Mouse (Mus musculus) cerebellum, adult (tissue): ENCODE data around the gene Anapc15-ps.

Experiments used
- ATAC-seq: cut with Nextera tagmentation; 2 replicates; pipeline ENCODE4 v1.9.2; 2017; ENCODE audit warnings: mild to moderate bottlenecking, moderate library complexity, mixed read lengths; ENCODE audit not compliant: insufficient number of reproducible peaks, low FRiP score, low TSS enrichment

The Anapc15-ps gene

DNA sequence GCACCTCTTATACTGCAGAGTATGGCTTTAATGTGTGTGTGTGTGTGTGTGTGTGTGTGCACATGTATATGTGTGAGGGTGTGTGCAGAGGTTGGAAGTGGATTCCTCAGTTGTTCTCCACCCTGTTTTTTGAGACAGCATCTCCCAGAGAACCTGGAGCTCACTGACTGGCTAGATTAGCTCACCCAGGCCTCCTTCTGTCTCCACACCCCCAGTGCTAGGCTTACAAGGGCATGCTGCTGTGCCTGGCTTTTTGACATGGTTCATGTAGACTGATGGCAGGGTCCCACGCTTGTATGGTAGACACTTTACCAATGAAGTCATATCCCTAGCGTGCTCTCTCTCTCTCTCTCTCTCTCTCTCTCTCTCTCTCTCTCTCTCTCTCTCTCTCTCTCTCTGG is 3.1 kb upstream of the Anapc15-ps start:
- ATAC-seq: no peak

DNA sequence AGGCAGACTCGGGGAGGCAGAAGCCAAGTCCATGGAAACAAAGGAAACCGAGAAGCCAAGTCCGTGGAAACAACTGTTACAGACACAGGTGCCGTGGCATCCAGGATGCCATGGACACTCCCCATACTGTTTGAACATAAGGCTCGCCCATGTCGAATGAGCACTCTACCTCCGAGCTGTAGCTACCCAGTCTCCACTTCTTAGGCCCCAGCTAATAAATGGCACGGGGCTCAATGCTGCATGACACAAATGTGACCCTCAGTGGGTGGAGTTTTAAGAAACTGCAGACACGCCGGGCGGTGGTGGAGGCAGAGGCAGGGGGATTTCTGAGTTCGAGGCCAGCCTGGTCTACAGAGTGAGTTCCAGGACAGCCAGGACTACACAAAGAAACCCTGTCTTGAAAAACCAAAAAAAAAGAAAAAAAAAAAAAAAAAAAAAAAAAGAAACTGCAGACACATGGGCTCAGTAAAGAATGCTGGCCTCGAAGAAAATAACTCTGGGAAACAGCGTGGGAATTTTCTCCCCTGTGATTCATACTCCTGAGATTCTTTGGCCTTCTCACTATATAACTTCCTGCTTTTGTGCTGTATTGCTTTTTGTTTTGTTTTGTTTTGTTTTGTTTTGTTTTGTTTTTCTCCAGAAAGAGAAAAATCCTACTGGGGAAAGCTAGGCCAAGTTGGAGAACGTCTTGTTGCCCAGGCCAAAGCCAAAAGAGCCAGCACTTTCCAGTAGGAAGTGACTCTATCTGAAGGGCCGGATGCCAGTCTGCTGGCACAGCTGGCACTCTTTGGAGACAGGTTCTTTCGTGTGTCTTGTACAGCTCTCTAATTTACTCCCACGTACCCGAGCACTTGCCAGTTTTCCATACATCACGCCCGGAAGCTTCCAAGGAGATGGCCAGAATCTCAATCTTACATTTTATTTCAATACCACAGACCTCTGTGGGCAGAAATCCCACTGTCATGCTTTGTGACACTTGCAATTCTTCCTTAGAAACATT is 2.2 kb downstream of the Anapc15-ps start:
- no peak for ATAC-seq

DNA sequence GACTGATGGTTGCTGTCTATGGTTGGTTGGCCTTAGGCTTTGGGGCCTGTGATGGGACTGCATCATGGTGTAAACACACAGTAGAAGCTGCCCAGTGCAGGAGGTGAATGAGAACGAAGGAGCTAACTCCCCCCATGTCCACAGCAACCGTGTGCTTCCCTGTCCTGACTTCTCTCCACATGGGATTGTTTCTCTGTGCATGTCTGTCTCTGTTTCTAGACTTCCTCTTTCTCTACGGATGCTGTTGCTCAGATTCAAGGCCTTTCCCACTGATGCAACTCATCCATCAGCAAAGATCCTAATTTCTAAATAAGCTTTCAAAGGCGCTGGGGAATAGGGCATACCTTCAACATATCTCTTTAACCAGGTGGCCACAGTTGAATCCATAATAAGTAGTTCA is 3.4 kb downstream of the Anapc15-ps start:
- ATAC-seq: no peak

DNA sequence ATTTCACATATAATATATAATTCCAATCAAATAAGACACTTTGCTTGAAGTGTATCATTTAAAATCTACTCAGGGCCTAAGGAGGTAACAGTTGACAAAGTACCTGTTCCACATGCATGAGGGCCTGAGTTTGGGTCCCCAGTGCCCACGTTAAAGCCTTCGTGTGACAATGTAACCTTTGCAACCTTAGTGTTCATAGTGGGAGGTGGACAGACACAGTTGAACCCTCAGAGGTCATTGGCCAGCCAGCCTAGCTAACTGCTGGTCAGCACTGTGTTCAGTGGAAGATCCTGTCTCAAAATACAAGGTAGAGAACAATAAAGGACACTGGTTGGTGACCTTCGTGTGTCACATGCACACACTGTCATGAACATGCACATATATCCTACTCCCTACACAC is 4.2 kb downstream of the Anapc15-ps start:
- ATAC-seq: no peak

DNA sequence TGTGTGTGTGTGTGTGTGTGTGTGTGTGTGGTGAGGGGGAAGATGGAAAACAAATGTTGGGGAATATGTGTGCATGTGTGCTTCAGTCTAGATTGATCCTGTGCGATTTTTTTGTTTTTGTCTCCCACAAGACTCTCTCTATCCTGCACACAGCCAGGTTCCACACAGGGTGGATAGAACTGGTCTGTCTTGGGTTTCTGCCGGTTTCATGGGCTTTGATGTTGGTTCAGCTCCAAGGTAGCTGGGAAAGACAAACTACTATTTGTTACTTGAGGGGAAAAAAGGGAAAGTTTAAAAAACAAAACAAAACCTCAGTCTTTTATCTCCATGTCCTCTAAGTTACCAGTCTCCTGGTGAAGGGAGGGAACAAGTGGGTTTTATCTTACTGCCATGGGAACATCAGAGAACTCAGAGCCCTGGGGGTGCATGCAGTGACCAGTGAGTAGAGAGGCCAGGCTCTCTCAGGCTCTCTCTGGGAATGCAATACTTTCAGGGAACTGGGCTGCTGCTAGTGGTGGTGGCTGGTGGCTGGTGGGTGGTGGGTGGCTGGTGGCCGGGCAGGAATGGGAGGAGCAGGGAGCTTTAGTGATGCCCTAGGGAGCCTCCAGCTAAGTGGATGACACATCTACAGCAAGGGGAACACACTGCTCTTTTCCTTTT is 5.8 kb downstream of the Anapc15-ps start:
- ATAC-seq: no peak

DNA sequence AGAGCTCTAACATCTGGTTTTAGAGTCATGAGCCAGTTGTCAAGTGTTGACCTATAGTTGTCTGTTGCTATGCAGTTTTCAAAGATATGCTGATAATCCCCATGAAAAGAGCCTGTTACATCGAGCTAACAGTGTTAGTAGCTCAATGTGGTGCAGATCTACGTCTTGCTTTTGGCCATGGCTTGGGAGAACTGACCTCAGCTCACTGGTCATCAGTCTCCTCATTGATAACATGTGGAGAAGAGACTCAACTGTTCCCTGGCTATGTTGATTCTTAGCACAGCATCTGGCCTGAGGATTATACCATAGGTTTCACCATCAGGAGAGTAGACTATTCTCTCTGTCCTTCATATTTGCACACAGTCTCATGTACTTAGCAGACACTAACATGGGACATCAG is 6.5 kb downstream of the Anapc15-ps start:
- ATAC-seq: no peak

DNA sequence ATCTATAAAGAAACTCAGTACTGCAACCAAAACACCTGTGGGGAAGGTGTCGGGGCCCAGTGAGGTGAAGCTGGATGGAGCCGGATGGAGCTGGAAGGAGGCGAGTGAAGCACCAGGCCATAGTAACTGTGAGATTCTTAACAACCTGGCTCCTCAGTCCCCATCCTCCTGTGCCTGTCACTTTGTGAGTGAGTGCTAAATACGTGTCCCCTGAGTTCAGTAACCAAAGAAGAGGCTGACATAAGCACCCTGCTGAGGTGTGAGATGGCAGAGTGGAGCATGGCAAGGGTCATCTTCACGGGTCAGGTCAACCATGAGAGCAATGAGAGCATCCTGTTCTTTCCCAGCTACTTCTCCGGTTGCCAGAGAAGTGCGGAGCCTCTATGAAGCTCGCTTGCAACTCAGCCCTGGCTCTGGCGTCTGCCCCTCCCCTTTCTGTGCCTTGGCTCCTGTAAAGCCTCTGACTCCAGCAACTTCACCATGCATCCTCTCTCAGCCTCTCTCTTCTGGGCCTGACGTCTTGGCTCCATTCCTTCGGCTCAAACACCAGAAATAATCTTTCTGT is 7.7 kb downstream of the Anapc15-ps start:
- ATAC-seq: no peak

DNA sequence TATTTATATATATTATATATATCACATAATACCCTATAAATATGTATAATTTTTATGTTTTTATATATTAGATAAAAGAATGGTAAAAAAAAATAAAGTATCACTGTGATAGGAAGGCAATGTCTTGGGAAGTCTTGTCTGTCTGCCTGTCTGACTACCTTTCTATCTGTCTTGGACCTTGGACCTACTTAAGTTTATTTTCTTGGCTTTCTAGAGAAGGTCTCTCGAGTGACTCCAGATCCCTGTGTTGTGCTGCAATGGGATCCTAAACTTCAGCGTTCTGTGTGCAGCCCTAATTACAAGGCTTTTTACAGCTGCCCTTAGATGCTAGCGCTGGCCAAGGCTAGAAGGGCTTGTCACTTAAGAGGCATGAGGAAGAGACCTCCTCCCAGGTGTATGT is 8.6 kb downstream of the Anapc15-ps start:
- no peak for ATAC-seq

DNA sequence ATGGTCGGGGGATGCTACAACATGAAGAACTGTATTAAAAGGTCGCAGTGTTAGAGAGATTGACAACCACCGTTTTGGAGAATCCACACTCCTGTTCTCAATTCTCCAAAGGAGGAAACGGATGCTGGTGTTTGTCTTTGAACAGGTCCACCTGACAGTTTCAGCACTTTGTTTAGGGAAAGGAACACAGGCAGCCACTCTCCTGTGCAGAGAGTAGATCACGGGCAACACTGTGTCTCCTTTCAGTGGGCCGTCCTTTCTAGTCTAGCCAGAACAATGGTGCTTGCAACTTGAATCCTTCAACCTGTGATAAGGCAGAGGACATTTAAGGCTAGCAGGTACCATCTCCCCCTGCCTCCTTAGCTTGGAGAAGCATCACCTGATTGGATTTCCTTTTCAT is 12.9 kb downstream of the Anapc15-ps start:
- ATAC-seq: no peak

DNA sequence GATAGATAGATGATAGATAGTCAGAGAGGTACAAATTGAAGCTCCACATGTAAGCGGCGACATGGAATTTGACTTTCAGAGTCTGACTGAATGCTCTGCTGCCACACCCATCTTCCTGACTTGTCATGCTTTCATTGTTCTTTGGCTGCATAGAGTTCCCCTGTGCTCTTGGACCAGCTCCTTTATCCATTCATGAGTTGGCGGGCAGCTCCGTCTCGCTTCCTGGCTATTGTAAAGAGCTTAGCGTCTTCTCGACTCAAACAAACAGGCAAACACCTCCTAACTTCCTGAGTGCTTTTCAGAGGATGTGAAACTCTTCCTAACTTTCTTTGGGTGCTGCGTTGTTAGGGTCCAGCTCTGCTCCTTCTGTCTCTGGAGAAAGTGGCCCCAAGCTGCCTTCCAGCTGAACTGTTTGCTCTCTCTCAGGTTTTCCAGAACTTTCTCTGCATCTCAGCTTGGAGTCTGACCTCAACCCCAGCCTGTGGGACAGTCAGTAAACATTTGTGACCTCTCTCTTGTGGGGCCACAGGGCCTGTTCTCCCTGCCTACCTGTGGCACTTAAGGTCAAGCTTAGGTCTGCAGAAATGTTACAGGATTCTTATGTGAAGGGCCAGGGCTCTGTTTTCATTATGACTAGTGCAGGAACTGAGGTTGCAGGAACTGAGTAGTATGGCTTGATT is 13.6 kb downstream of the Anapc15-ps start:
- no peak for ATAC-seq

DNA sequence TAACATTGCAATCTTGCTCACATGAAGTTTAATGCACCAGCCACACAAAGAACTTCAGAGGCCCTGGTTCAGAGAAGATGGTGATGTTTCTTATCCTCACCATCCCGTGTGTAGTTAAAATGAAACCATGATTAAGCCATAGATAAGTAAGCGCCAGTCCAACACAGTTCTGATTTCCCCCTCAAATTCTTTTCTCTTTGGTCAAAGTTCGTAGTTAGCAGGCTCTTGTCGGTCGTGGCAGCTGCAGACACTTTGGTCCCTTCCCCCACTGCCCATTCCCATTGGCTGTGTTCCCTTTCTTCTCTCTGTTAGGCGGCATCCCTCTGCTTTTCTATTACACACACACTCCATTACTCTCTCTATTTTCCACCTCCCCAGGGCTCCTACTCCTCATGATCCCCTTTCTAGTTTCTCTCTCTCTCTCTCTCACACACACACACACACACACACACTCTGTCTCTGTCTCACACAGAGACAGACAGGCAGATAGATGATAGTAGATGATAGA is 14.4 kb downstream of the Anapc15-ps start:
- ATAC-seq: no peak

DNA sequence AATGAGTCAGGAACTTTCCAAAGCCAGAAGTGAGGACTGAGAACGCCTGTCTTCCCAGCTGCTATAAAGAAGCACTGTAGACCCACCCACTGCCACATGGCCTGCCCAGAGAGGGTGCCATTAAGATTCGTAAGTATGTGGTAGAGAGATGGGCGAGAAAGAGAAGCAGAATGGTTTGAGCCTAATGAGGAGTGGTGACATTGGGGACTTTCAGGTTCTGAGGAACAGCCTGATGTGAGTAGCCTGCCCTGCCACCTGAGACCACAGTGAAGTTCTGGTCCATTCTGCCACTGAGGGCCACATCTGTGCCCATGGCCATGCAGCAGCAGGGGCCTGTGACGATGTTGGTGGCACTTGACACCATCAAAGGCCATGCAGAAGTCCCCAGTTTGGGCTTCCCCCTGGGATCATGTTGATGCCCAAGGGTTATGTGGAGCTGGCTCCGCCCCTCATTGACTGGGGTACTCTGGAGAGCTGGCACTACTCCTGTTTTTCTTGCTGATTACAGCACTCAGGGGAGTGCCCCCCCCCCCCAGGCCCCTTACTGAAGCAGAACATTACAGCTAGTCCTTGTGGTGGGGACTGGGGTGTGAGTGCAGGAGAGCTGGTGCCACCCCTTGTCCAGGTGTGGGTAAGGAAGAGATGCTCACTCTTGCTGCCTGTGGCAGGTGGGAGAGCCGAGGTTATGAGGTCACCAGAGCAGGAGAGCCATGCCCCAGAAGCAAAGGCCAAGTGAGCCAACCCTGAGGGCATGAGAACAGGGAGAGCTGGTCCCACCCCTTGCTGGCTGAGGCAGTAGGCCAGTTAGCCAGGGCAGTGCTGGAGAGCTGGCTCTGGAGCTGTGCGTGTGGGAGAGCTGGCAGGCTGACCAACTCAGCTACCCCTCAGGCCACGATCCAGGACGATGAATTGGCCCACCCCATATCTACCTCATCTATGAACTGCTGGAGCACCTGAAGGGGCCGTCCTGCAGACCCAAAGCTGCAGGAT is 16.7 kb downstream of the Anapc15-ps start:
- ATAC-seq: 0 out of 2 replicates have a peak, but pooled peaks have one; percentile 37

DNA sequence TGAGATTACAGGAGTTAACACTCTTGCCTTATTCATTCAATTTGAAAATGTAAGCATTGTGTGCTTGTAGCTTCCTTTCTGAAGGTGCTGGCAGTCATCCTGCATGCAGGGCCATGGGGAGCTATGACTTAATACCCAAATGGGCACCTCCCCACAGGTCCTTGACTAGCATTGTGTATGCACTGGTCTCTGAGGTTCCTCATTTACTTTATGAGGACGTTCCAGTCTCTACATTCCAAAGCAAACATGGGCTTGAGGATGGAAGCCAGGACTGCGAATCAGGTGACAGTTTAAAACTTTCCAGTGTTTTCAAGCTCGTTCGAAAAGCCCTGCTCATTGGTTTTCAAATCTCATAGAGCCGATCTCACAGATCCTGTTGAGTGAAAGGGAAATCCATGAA is 21.1 kb downstream of the Anapc15-ps start:
- ATAC-seq: no peak

DNA sequence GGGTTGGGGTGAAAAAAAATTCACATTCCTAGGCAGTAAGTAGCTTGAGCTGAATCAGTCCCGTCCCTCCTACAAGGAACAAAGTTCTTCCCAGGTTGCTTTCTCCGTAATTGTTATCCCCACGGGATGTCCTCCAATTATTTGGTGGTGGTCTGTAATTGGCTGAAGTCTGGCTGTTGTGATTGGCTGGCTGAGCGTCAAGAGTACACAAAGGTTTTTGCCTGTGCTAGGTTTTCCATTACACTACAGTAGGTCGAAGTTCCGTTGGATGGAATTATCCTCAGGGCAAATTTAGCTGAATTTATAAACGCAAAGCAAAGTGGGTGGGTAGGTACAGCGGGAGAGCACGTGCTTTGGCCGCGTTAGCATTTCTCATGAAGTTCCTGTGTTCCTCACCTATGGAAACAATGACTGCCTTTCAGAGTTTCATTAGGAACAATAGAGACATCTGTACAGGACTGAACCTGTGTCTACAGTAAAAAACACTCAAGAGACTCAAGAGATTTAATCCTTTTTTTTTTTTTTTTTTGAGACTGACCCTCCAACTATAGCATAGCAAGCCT is 24.8 kb downstream of the Anapc15-ps start:
- ATAC-seq: no peak

DNA sequence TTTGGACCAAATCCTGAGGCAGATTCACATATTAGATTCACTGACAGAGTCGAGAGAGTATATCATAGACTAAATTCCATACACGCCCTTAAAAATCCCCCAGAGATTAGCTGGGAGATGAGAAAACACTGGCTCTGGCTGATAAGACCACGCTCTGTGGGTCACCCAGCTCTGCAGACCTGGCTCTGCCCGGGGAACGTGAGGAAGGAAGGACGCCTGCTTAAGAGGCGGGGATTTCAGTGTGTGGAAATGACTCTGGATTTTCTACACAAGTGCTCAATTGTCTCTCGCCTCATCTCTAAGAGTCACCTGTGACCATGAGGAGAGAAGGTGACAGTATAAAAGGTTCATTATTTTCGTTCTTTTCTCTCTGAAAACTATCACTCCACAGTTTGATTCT is 26.1 kb downstream of the Anapc15-ps start:
- ATAC-seq: no peak

DNA sequence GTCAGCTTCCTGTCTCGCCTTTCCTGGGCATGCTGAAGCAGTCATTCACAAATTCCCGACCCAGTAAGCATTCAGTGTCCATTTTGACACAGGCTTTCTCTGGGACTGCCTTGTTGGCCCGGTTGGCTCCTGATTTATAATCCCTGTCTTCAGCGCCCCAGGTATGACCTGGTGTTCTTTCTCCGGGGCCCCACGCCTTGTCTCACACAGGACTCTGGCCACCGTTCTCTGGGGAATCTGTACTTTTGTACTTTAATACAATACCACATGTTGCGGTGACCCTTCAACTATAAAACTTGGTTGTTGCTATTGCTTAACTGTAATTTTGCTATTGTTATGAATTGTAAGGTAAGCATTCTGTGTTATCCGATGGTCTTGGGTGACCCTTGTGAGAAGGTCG is 26.7 kb downstream of the Anapc15-ps start:
- no peak for ATAC-seq

DNA sequence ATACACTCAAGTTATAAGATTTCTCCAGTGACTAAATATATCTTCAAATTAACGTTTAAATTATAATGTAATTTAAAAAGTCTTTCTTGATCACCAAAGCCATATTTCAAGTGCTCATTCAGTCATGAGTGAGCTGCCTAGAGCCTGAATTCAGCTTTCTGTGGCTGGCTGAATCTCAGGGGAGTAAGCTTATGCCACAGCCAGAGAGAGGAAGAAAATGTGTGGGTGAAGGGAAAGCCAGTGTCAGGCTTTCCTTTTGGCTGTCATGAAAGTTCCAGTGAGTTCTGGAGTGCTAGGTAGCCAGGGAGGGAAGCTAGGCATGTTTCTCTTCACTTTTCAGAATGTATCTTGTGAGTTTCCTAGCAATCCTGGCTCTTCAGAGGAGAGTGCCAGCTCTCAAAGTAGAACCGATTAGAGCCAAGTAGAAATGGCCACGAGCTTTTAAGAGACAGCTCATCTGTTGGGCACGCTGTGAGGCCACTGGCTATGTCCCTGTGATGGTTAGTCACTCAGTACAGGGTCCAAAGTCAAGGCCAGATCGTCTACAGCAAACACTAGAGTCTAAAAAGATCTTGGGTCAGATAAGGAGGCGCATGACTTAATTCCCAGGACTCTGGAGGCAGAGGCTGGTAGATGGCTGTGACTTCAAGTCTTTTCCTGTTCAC is 29.4 kb downstream of the Anapc15-ps start:
- ATAC-seq: no peak

DNA sequence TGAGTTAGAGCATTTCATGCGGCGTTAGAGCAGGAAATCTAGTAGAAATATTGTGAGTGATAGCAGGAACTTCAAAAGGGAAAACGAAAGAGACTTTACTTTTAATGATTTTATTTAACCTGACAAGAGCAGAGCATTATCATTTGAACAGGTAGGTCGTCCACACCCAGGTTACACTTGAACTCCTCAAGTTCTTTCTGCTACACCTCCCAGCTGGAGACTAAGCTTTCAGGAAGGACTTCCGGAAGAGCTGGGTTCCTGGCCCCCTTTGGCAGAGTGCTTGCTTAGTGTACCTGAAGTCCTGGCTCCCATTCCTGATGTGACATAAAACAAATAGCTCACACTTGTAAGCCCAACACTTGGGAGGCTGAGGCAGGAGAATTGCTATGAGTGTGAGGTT is 30.2 kb downstream of the Anapc15-ps start:
- no peak for ATAC-seq

DNA sequence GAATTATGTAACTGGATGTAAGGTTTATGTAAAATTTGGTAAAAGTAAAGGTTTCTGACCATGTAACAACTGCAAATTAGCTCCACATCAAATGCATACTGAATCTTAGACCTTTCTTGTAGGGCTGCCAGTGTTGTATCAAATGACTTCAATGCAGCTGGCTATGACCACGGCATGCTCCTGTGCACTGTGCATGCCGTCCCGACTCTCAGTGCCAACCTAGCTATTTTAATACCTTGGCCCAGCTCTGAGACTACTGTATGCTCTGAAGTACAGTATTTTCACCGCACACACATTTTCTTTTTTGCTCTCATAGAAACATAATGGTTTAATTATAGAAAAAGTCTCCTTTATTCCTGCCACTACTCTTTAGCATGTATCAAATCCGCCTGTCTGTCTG is 31.9 kb downstream of the Anapc15-ps start:
- ATAC-seq: no peak
